Mouse (Mus musculus): ENCODE measurements around the gene Prkab2.
A peak's percentile ranks its signal among the peaks of the same experiment; 100 is the strongest.

Prkab2 gene

DNA sequence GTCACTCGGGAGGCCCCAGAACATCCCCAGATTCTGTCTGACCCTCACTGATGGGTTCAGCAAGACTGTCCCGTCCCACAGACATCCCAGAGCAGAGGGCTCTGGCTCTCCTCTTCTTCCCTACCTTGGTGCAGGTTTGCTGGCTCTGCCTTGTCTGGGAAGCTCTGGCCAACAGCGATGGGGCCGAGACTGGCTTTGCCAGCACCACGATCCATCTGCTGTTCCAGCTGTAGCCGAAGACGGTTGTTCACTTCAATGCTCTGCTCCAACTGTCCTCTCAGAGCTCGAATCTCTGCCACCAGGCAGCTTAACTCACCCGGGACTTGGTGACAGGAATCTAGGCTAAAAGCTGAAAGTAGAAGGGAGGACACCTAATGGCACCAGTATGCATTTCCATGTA is 38.9 kb downstream of the Prkab2 start:
- DNase-seq, result no peak

DNA sequence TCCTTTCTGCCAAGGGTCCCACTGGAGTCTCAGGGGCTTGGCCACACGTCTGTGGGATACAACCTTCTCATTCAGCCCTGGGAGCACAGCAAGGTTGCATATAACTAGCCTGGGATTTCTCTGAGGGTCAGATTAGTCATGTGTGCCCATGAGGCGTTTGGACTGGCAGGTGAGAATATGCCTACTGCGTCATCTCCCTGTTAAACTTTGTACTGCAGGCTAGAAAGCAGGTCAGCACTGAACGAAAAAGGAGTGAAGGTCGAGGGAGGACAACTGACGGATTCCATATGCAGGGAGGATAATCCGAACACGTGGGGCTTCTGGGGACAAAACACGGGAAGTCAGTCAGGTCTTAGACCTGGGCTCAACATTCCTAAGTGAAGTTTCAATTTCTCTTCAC is 39.3 kb downstream of the Prkab2 start:
- no peak for DNase-seq

DNA sequence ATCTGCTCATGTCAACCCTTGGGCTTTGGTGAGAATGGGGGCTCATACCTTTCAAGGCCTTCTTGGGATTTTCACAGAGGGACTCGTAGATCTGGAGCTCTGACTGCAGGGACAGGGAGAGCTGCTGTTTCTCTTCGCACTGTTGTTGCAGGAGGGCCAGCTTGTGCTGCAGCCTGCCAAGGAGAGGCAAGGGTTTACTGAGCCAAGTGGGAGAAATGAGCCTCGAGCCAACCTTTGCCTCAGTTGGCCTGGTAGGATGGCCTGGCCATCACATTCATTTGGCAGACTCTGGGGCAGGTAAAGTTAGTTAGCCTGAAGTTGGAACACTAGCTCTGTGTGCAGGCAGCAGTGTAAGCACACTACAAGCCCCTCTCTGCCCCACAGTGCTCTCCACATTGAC is 41.1 kb downstream of the Prkab2 start:
- DNase-seq, result no peak

- peak; percentile 58 for DNase-seq
Observed at GRCm38 (mm10) chr3:97701198-97701597, 43.2 kb downstream of the Prkab2 start.

DNA sequence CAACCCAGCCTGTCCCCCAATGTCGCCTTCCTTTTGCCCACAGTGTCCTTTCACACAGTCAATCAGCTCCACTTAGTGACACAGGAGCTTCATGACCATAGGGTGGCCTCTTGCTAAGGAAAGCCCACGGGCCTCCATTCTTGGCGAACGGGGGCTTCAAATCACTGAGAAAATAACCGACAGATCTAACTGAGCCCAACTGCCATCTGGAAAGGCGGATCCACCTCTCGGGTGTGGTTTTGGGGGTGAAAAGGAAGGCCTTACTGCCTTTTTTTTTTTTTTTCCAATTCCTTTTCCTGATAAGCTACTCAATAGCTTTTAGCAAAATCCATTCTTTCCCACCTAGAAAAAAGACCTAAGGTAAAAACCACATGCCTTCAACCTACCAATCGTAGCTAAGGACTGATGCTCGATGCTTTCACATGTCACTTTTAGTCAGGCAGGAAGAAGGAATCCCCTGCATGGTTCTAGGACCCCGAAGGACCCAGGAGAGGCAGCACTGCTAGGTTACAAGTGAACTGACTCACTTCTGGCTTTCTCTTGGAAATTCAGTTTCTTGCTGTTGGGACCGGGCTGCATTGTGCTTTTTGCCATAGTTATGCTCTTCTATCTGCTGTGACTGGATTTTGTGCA is 44.6 kb downstream of the Prkab2 start:
- DNase-seq, result no peak

DNA sequence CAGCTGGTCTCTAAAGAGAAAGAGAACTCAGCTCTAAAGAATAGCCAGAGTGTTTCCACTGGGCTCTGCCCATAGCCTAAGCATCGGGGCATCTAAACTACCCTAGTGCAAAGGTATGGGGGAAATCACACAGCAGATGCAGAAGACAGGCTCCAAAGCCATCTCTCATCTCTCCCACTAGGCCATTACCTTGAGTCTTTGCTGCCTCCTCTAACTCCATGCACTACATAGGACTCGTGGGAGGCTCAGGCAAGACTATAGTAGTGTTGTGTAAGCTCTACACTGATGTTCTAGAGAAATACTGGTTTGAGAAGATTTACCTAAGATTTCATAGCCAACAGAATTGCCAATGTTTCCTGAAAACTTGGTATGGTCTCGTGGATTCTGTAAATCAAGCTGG is 47.5 kb downstream of the Prkab2 start:
- DNase-seq, result no peak

GRCm38 (mm10) chr3:97706561-97706960 is 48.6 kb downstream of the Prkab2 start:
- no peak for DNase-seq

DNA sequence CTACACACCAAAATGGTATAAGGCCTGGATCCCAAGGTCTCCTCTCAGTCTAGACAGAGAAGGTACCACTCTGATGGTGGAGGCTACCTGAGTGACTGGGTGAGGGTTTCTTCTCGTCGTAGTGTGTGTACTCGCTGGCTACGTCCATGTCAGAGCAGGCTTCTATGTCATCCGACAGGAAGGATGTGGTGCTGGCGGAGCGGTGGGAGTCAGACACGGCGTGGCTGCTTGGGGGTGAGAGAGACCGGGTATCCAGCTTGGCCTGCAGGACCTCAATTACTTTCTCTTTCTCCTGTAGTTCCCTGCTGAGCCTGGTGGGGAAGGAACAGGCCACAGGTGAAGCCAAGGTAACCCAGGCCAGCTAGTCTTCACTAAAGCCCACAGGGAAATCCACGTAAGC is 52.1 kb downstream of the Prkab2 start:
- no peak for DNase-seq

GRCm38 (mm10) chr3:97710881-97711280 is 52.9 kb downstream of the Prkab2 start:
- DNase-seq, result no peak

DNA sequence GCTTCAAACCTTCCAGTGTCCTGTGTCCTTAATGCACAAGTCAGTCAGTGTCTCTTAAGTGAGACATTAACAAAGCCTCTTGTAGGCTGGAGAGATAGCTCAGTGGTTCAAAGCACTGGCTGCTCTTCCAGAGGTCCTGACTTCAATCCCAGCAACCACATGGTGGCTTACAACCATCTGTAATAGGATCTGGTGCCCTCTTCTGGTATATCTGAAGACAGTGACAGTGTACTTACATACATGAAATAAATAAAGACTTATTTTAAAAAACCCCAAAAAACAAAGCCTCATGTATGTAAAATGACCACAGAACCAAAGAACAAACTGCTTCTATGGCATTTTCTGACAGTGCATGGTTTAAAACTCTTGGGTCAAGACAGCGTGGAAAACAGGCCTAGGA is 57.9 kb downstream of the Prkab2 start:
- no peak for DNase-seq

DNA sequence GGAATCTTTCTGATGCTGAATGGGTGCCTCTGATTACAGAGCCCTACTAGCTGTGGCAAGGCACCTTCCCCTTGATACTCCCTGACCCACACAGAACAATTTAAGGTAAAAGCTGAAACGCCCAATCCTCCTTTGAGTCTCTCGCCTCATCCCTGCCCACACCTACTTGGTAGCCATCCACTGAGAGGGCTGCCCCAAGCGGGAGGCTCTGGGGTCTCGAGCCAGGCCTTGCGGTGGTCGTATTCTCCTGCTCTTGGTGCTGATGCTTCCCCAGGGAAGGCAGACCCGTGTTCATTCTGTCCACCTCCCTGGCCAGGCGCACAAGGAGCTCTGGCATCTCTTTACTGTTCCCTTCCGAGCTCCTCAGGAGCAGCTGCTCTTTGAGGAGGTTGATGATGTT is 61.1 kb downstream of the Prkab2 start:
- no peak for DNase-seq

All from lung, postnatal 36 days (tissue).